Mouse (Mus musculus): ENCODE measurements around the gene Pdgfc. TPM values are rescaled to one million over a fixed set of nuclear protein-coding genes. Genes with fewer than 3 reads are reported as not detected.
A peak's percentile ranks its signal among the peaks of the same experiment; 100 is the strongest.

Gene Pdgfc
- polyA plus RNA-seq, 1 experiment from 2014 or later: 27.7 TPM

GRCm38 (mm10) chr3:81025568-81026213 is 10.5 kb upstream of the Pdgfc start:
- Histone ChIP-seq H3K4me3 (ENCODE audit: low read depth, low read length) (no peak overlapping the region), H3K36me3 (ENCODE audit: control insufficient read depth, insufficient read depth, low read length) (no peaks in the 10 kb centered on the region), H3K9me3 (ENCODE audit: control insufficient read depth, low read length) (no peaks in the 10 kb centered on the region), H3K9ac (ENCODE audit: low read depth, low read length) (no peak overlapping the region), H3K4me2 (ENCODE audit: low read depth, low read length) (no peak overlapping the region), H3K27me3 (replicated peaks; ENCODE audit: control insufficient read depth, insufficient read depth, low read length) (no peaks in the 10 kb centered on the region), H3K27ac (replicated peaks; ENCODE audit: low read depth, low read length) (no peak overlapping the region), H3K4me1 (ENCODE audit: control insufficient read depth, insufficient read depth, low read length) (0 out of 2 replicates have a peak, but pooled peaks cover 4% of the 10 kb centered on the region)
- 48% methylated on average over 9 of the region's 9 CpGs for WGBS
- ATAC-seq (ENCODE audit: low read depth): no peak
- DNase-seq (ENCODE audit: low spot score): peak; percentile 41

- no peaks in the 10 kb centered on the region for H3K27me3 ChIP-seq (replicated peaks; ENCODE audit: control insufficient read depth, insufficient read depth, low read length)
These were observed 7.9 kb upstream of the Pdgfc start for GRCm38 (mm10) chr3:81028361-81028760.

GRCm38 (mm10) chr3:81029321-81029720 is 6.9 kb upstream of the Pdgfc start:
- H3K4me1 ChIP-seq (ENCODE audit: control insufficient read depth, insufficient read depth, low read length): 0 out of 2 replicates have a peak, but pooled peaks cover 4% of the 10 kb centered on the region
- ATAC-seq (ENCODE audit: low read depth): no peak
- H3K9ac ChIP-seq (ENCODE audit: low read depth, low read length): no peak overlapping the region
- no peaks in the 10 kb centered on the region for H3K27me3 ChIP-seq (replicated peaks; ENCODE audit: control insufficient read depth, insufficient read depth, low read length)
- H3K4me2 ChIP-seq (ENCODE audit: low read depth, low read length): no peak overlapping the region
- 50% methylated on average over 4 of the region's 4 CpGs for WGBS
- no peak overlapping the region for H3K4me3 ChIP-seq (ENCODE audit: low read depth, low read length)
- H3K9me3 ChIP-seq (ENCODE audit: control insufficient read depth, low read length): no peaks in the 10 kb centered on the region
- no peak for DNase-seq (ENCODE audit: low spot score)
- no peaks in the 10 kb centered on the region for H3K36me3 ChIP-seq (ENCODE audit: control insufficient read depth, insufficient read depth, low read length)
- no peak overlapping the region for H3K27ac ChIP-seq (replicated peaks; ENCODE audit: low read depth, low read length)

More at GRCm38 (mm10) chr3:81028361-81028760, 7.9 kb upstream of the Pdgfc start:
- Histone ChIP-seq H3K4me3 (ENCODE audit: low read depth, low read length) (no peak overlapping the region), H3K9me3 (ENCODE audit: control insufficient read depth, low read length) (no peaks in the 10 kb centered on the region), H3K36me3 (ENCODE audit: control insufficient read depth, insufficient read depth, low read length) (no peaks in the 10 kb centered on the region), H3K9ac (ENCODE audit: low read depth, low read length) (no peak overlapping the region), H3K27ac (replicated peaks; ENCODE audit: low read depth, low read length) (no peak overlapping the region), H3K4me1 (ENCODE audit: control insufficient read depth, insufficient read depth, low read length) (0 out of 2 replicates have a peak, but pooled peaks cover 4% of the 10 kb centered on the region), H3K4me2 (ENCODE audit: low read depth, low read length) (no peak overlapping the region)
- DNase-seq (ENCODE audit: low spot score) (no peak), ATAC-seq (ENCODE audit: low read depth) (no peak)
- WGBS: 82% methylated on average over 3 of the region's 3 CpGs

- Histone ChIP-seq H3K27me3 (replicated peaks; ENCODE audit: control insufficient read depth, insufficient read depth, low read length) (no peaks in the 10 kb centered on the region), H3K4me2 (ENCODE audit: low read depth, low read length) (no peak overlapping the region), H3K4me3 (ENCODE audit: low read depth, low read length) (no peak overlapping the region), H3K9me3 (ENCODE audit: control insufficient read depth, low read length) (no peaks in the 10 kb centered on the region), H3K9ac (ENCODE audit: low read depth, low read length) (no peak overlapping the region), H3K27ac (replicated peaks; ENCODE audit: low read depth, low read length) (no peak overlapping the region), H3K36me3 (ENCODE audit: control insufficient read depth, insufficient read depth, low read length) (no peaks in the 10 kb centered on the region), H3K4me1 (ENCODE audit: control insufficient read depth, insufficient read depth, low read length) (0 out of 2 replicates have a peak, but pooled peaks cover 4% of the 10 kb centered on the region)
- ATAC-seq (ENCODE audit: low read depth): no peak
- WGBS: 43% methylated on average over 3 of the region's 3 CpGs
- DNase-seq (ENCODE audit: low spot score): peak; percentile 70
These were observed 6.3 kb upstream of the Pdgfc start for GRCm38 (mm10) chr3:81029909-81030308.

- H3K4me1 ChIP-seq (ENCODE audit: control insufficient read depth, insufficient read depth, low read length): 0 out of 2 replicates have a peak, but pooled peaks cover 4% of the 10 kb centered on the region
- no peak overlapping the region for H3K4me3 ChIP-seq (ENCODE audit: low read depth, low read length)
- no peaks in the 10 kb centered on the region for H3K36me3 ChIP-seq (ENCODE audit: control insufficient read depth, insufficient read depth, low read length)
- DNase-seq (ENCODE audit: low spot score): no peak
- H3K27me3 ChIP-seq (replicated peaks; ENCODE audit: control insufficient read depth, insufficient read depth, low read length): no peaks in the 10 kb centered on the region
- no peak for ATAC-seq (ENCODE audit: low read depth)
- no peak overlapping the region for H3K27ac ChIP-seq (replicated peaks; ENCODE audit: low read depth, low read length)
- H3K4me2 ChIP-seq (ENCODE audit: low read depth, low read length): no peak overlapping the region
- H3K9me3 ChIP-seq (ENCODE audit: control insufficient read depth, low read length): no peaks in the 10 kb centered on the region
- 50% methylated on average over 2 of the region's 2 CpGs for WGBS
- H3K9ac ChIP-seq (ENCODE audit: low read depth, low read length): no peak overlapping the region
These were observed 5.9 kb upstream of the Pdgfc start for GRCm38 (mm10) chr3:81030311-81030710.

- WGBS: 67% methylated on average over 4 of the region's 4 CpGs
- H3K4me2 ChIP-seq (ENCODE audit: low read depth, low read length): no peak overlapping the region
These were observed 4.2 kb upstream of the Pdgfc start for GRCm38 (mm10) chr3:81032014-81032413.

GRCm38 (mm10) chr3:81034336-81035102 is 1.7 kb upstream of the Pdgfc start:
- Histone ChIP-seq H3K4me1 (ENCODE audit: control insufficient read depth, insufficient read depth, low read length) (peaks cover 18% of the 10 kb centered on the region; the same call in 1 of the 2 replicates), H3K4me3 (ENCODE audit: low read depth, low read length) (no peak overlapping the region), H3K27me3 (replicated peaks; ENCODE audit: control insufficient read depth, insufficient read depth, low read length) (no peaks in the 10 kb centered on the region), H3K27ac (replicated peaks; ENCODE audit: low read depth, low read length) (no peak overlapping the region), H3K9me3 (ENCODE audit: control insufficient read depth, low read length) (no peaks in the 10 kb centered on the region), H3K4me2 (ENCODE audit: low read depth, low read length) (no peak overlapping the region), H3K9ac (ENCODE audit: low read depth, low read length) (no peak overlapping the region), H3K36me3 (ENCODE audit: control insufficient read depth, insufficient read depth, low read length) (no peaks in the 10 kb centered on the region)
- DNase-seq (ENCODE audit: low spot score) (no peak), ATAC-seq (ENCODE audit: low read depth) (no peak)
- 41% methylated on average over 6 of the region's 6 CpGs for WGBS

More at GRCm38 (mm10) chr3:81032014-81032413, 4.2 kb upstream of the Pdgfc start:
- Histone ChIP-seq H3K27me3 (replicated peaks; ENCODE audit: control insufficient read depth, insufficient read depth, low read length) (no peaks in the 10 kb centered on the region), H3K4me3 (ENCODE audit: low read depth, low read length) (no peak overlapping the region), H3K9ac (ENCODE audit: low read depth, low read length) (no peak overlapping the region), H3K9me3 (ENCODE audit: control insufficient read depth, low read length) (no peaks in the 10 kb centered on the region), H3K36me3 (ENCODE audit: control insufficient read depth, insufficient read depth, low read length) (no peaks in the 10 kb centered on the region), H3K27ac (replicated peaks; ENCODE audit: low read depth, low read length) (no peak overlapping the region), H3K4me1 (ENCODE audit: control insufficient read depth, insufficient read depth, low read length) (peaks cover 11% of the 10 kb centered on the region; the same call in 1 of the 2 replicates)
- no peak for ATAC-seq (ENCODE audit: low read depth)
- no peak for DNase-seq (ENCODE audit: low spot score)

- peak; percentile 92 for ATAC-seq (ENCODE audit: low read depth)
- Histone ChIP-seq H3K27ac (replicated peaks; ENCODE audit: low read depth, low read length) (peak overlapping the region; percentile 78), H3K27me3 (replicated peaks; ENCODE audit: control insufficient read depth, insufficient read depth, low read length) (no peaks in the 10 kb centered on the region), H3K36me3 (ENCODE audit: control insufficient read depth, insufficient read depth, low read length) (no peaks in the 10 kb centered on the region), H3K4me3 (ENCODE audit: low read depth, low read length) (peak overlapping the region; percentile 75), H3K4me2 (ENCODE audit: low read depth, low read length) (peak overlapping the region; percentile 70), H3K4me1 (ENCODE audit: control insufficient read depth, insufficient read depth, low read length) (peaks cover 13% of the 10 kb centered on the region; the same call in 1 of the 2 replicates), H3K9ac (ENCODE audit: low read depth, low read length) (peak overlapping the region; percentile 81), H3K9me3 (ENCODE audit: control insufficient read depth, low read length) (no peaks in the 10 kb centered on the region)
- peak; percentile 78 for DNase-seq (ENCODE audit: low spot score)
- 2% methylated on average over 17 of the region's 68 CpGs for WGBS
These were observed 517 bp downstream of the Pdgfc start for GRCm38 (mm10) chr3:81036554-81037311.
